Mouse (Mus musculus) ES-Bruce4 (cell line): ENCODE results near the gene Itfg1.
"Not testable (repeated sequence)": the region's sequence is repeated elsewhere in the genome, so short reads cannot be mapped to it uniquely, and the experiment has no call there.

ENCODE experiments used
- CTCF ChIP-seq: IDR thresholded peaks from one replicate; pipeline ENCODE4 v1.8.1; 2011; ENCODE audit warnings: low read depth, low read length
- EP300 ChIP-seq: IDR thresholded peaks from 2 replicates; pipeline ENCODE4 v1.6.1; 2011; ENCODE audit warnings: low read depth, low read length; ENCODE audit not compliant: insufficient read depth
- POLR2A ChIP-seq: IDR thresholded peaks from one replicate; pipeline ENCODE4 v1.8.1; 2011; ENCODE audit warnings: low read length; ENCODE audit not compliant: insufficient read depth

DNA sequence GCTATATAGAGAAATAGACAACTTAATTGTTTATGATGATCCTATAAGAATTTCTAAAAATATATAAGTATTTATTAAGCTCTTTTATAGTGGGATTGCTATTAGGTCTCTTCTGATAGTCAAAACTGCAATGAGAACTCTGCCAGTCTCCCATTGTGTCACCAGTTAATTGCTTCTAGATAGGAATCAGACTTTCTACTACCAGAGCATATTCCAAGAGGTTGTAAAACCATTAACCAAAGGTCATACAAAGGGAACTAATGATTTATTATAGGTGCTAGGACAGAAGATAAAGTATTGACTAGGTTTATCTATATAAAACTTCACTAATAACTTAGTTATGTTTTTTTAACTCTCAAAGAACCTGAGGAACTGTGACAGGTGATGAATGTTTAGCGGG, 44.3 kb downstream of the Itfg1 start:
- not testable (repeated sequence) for TF ChIP-seq POLR2A, CTCF, EP300
